ENCODE assay signal across 9 mouse cellular contexts in the genomic region with DNA sequence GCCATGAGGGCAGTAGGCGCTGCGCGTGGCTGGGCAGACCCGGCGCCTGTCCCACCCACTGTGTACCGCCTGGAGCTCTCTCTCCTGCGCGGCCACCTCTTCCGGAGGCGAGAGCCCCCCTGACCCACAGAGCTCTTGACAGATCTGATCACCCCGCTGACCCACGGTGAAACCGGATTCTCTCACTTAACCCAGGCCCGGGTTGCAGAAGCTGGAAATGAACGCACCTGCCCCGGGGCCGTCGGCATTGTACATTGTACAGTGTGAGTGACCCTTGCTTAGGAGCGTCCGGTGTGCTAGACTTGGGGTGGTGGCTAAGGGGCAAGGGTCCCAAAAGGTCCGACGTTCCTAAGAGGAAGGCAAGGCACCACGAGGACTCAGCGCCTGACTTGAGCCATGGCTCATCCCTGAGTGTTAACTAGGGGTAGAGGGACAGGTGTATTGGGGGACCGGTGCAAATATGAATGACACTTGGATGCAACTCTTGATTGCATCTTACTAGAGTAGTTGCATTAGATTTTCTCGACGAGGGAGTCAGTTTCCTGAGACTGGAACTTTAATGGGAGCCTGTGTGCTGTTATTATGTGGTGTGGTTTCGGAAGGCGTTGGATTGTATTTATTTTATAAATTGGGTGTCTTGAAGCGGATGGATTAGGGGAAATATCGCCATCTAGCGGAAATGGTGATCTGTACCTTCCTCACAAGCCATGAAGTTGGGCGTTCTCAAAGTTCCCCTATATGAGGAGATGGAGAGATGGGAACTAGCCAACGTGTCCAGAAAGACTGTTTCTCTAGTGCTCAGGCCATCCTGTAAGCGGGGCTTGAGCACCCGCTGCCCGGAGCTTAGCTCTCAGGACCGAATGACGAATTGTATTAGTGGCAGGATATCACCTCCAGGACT. TPM values are rescaled to one million over a fixed set of nuclear protein-coding genes. Genes with fewer than 3 reads are reported as not detected.
DNase-seq lines count a peak whose midpoint lies in the region; ATAC-seq and TF ChIP-seq lines count a peak whose summit lies in the region.
"Had no signal": no experiment of that assay in that cellular context is flagged by ENCODE, and none has a peak within 500 bp of the region (broad histone marks: within the 10 kb centered on the region; RNA-seq: fewer than 3 reads in every experiment).

No protein-coding gene starts in this region.

- peak overlapping the region; percentile 82 for H3K27ac ChIP-seq in left cerebral cortex, adult 2 months

- intact Hi-C loops in left cerebral cortex, adult 2 months (cut with DNase I), result loop anchor here (1.0 to 10.0 kb wide), 8 partner anchors 14 to 976 kb away; no protein-coding TSS in a partner anchor

- ATAC-seq in megakaryocyte, adult 5-6 weeks (ENCODE audit: poor library complexity, severe bottlenecking), result no peak

- H3K9me3 ChIP-seq in megakaryocyte, embryonic 14.5 days, result peaks cover 11% of the 10 kb centered on the region

- peak overlapping the region; percentile 88 for H3K4me3 ChIP-seq in megakaryocyte, embryonic 14.5 days (replicated peaks)
- H3K4me3 ChIP-seq in left cerebral cortex, adult 2 months, result peak overlapping the region; percentile 82

- H3K36me3 ChIP-seq in megakaryocyte, embryonic 14.5 days (replicated peaks; ENCODE audit: low read length), result no peaks in the 10 kb centered on the region
- H3K36me3 ChIP-seq: G1E had no signal

- H3K4me1 ChIP-seq in megakaryocyte, embryonic 14.5 days, result peaks cover 30% of the 10 kb centered on the region

- peak; percentile 85 to 93 for DNase-seq in cerebellum, postnatal 10 days
- peak; percentile 46 for DNase-seq in gastrocnemius, postnatal 10 days
- DNase-seq in hindlimb bud, embryonic 11.5 days (ENCODE audit: extremely low spot score, low read depth, low spot score), result peak; percentile 93
- DNase-seq in left cerebral cortex, adult 2 months (ENCODE audit: extremely low spot score in 1 of 2, low spot score in 2 of 2), result peak; percentile 61 to 79
- peak; percentile 80 for DNase-seq in lung, postnatal 25 days (ENCODE audit: low spot score)
- DNase-seq in right cerebral cortex, postnatal 4 days, result peak; percentile 60

- peaks cover 90% of the 10 kb centered on the region for H3K27me3 ChIP-seq in megakaryocyte, embryonic 14.5 days (replicated peaks)

- peak; percentile 88 for TF ChIP-seq CTCF in left cerebral cortex, adult 2 months (IDR thresholded peaks at IDR 0.05)

RNA-seq across cellular contexts. Expression of a gene that starts 1.0 kb away (rescaled TPM):
- polyA plus RNA-seq in megakaryocyte, embryonic 14.5 days (2012; ENCODE audit: insufficient read depth, low replicate concordance), result 1.1 TPM in 1 of 2 replicates, not detected in the other
- total RNA-seq in megakaryocyte, adult 5-6 weeks (2015), result not detected in 2 replicates
- total RNA-seq in megakaryocyte, adult 5-6 weeks (2017), result not detected in 2 replicates
- total RNA-seq in gastrocnemius, postnatal 10 days (2021), result 10 to 100 TPM; 93.3 to 94.9 TPM
- total RNA-seq in left cerebral cortex, adult 2 months (2021), result 10 to 100 TPM; 52.3 to 54.6 TPM
- polyA plus RNA-seq: G1E had no signal

Comparison
In these comparisons a context has a peak if more than half of its experiments do, and no peak if none do; other contexts are left out.
1. RNA of a gene that starts 1.0 kb away (total RNA-seq): 93.3 to 94.9 TPM in gastrocnemius, postnatal 10 days and 52.3 to 54.6 TPM in left cerebral cortex, adult 2 months; not detected in megakaryocyte, adult 5-6 weeks; every median in the first group is over 10 times any median in the second.
2. Peak in every context shown above with its lines, with median percentiles within 50 percentile points of each other: DNase-seq.